Mouse (Mus musculus) lung, adult 2 months (tissue): ENCODE measurements around the gene Zyg11a.

Experiments used
- CTCF ChIP-seq: fragments of 200-500 bp; IDR thresholded peaks from 2 replicates; pipeline ENCODE4 v1.5.1; 2011; ENCODE audit warnings: mild to moderate bottlenecking, low read length, control low read depth; ENCODE audit not compliant: insufficient read depth
- POLR2A ChIP-seq: fragments of 200-500 bp; IDR thresholded peaks from 2 replicates; pipeline ENCODE4 v1.6.1; 2011; ENCODE audit warnings: low read depth, mild to moderate bottlenecking, control low read depth, low read length, borderline replicate concordance; ENCODE audit errors: extremely low read depth

GRCm38 (mm10) chr4:108192821-108193323 lies 25.0 kb downstream of the Zyg11a start:
- TF ChIP-seq POLR2A (no peak), CTCF (no peak)
